Mouse (Mus musculus) limb, embryonic 14.5 days (tissue): ENCODE results near the gene Cep89. TPM values are rescaled to one million over a fixed set of nuclear protein-coding genes. Genes with fewer than 3 reads are reported as not detected.

Source experiments
- ATAC-seq: fragments of 200-750 bp; cut with Nextera tagmentation; 2 replicates; pipeline ENCODE4 v1.8.0; 2017; ENCODE audit warnings: low read depth, moderate number of reproducible peaks, moderate TSS enrichment; ENCODE audit not compliant: low FRiP score
- DNase-seq: peaks from one replicate; pipeline ENCODE4 v3.0.0-alpha.2; 2015; ENCODE audit warnings: low spot score
- H3K27ac ChIP-seq: fragments of 300-500 bp; sonication (generic); replicated peaks from 2 replicates; pipeline ENCODE4 v1.5.1; 2014; ENCODE audit warnings: low read depth, mild to moderate bottlenecking, low read length, moderate library complexity, mixed read lengths
- H3K27me3 ChIP-seq: fragments of 300-500 bp; sonication (generic); 2 replicates; pipeline ENCODE4 v1.6.1; 2014; ENCODE audit warnings: low read length, mixed read lengths; ENCODE audit not compliant: control insufficient read depth, insufficient read depth
- H3K36me3 ChIP-seq: fragments of 300-500 bp; sonication (generic); 2 replicates; pipeline ENCODE4 v1.6.1; 2014; ENCODE audit warnings: mild to moderate bottlenecking, low read length, moderate library complexity, mixed read lengths; ENCODE audit not compliant: control insufficient read depth, insufficient read depth
- H3K4me1 ChIP-seq: fragments of 300-500 bp; sonication (generic); 2 replicates; pipeline ENCODE4 v1.6.1; 2014; ENCODE audit warnings: antibody characterized with exemption, low read length, mixed read lengths; ENCODE audit not compliant: control insufficient read depth, insufficient read depth
- H3K4me2 ChIP-seq: fragments of 300-500 bp; sonication (generic); replicated peaks from 2 replicates; pipeline ENCODE4 v1.6.1; 2014; ENCODE audit warnings: low read depth, mild to moderate bottlenecking, low read length, moderate library complexity; ENCODE audit not compliant: severe bottlenecking
- H3K4me3 ChIP-seq: fragments of 300-500 bp; sonication (generic); replicated peaks from 2 replicates; pipeline ENCODE4 v1.5.1; 2014; ENCODE audit warnings: low read length
- H3K9ac ChIP-seq: fragments of 300-500 bp; sonication (generic); 2 replicates; pipeline ENCODE4 v1.6.1; 2014; ENCODE audit warnings: mild to moderate bottlenecking, low read depth, low read length, moderate library complexity; ENCODE audit not compliant: severe bottlenecking
- H3K9me3 ChIP-seq: fragments of 300-500 bp; sonication (generic); 2 replicates; pipeline ENCODE4 v1.6.1; 2016; ENCODE audit warnings: low read length; ENCODE audit not compliant: control insufficient read depth
- POLR2A ChIP-seq: fragments of 200-500 bp; IDR thresholded peaks from 2 replicates; pipeline ENCODE4 v1.8.0; 2012; ENCODE audit warnings: inconsistent platforms, mild to moderate bottlenecking, moderate library complexity, borderline replicate concordance; ENCODE audit not compliant: insufficient read depth, insufficient read length; ENCODE audit errors: extremely low read depth
- WGBS: fragments of 180-500 bp; shearing (Covaris S2); extraction: QIAGEN DNeasy Blood & Tissue Kit; methylation state at CpG from one replicate; pipeline ENCODE4 v1.1.7; 2014; 5-methylcytosine and 5-hydroxymethylcytosine counted together
- polyA plus RNA-seq, 2 experiments: library from polyadenylated mRNA; depleted of rRNA in 1 of 2; stranded (reverse) in 1 of 2; unstranded in 1 of 2; fragments of >200 nt; fragmentation: Nextera tagmentation in 1 of 2; extraction: Ambion mirVana in 1 of 2; gene quantifications; 2 replicates each; pipeline versions ENCODE4 v1.2.1 to v1.2.3; 2012 to 2014

Gene Cep89
- polyA plus RNA-seq, 2 experiments, result 25.7 to 32.9 TPM

- Histone ChIP-seq H3K4me3 (no peak overlapping the region), H3K36me3 (peaks cover 44% of the 10 kb centered on the region), H3K27me3 (no peaks in the 10 kb centered on the region), H3K9ac (no peak overlapping the region), H3K27ac (no peak overlapping the region), H3K9me3 (no peaks in the 10 kb centered on the region), H3K4me2 (no peak overlapping the region), H3K4me1 (peaks cover 11% of the 10 kb centered on the region)
- no peak for TF ChIP-seq POLR2A
- 61% methylated on average over 9 of the region's 9 CpGs for WGBS
- no peak for DNase-seq
- peak; percentile 15; the same call in 1 of the 2 replicates for ATAC-seq
These were observed 19.2 kb downstream of the Cep89 start for GRCm38 (mm10) chr7:35415801-35416653.

GRCm38 (mm10) chr7:35416654-35416948 lies 19.8 kb downstream of the Cep89 start:
- Histone ChIP-seq H3K4me2 (no peak overlapping the region), H3K27ac (no peak overlapping the region), H3K4me1 (peaks cover 11% of the 10 kb centered on the region), H3K9ac (no peak overlapping the region), H3K27me3 (no peaks in the 10 kb centered on the region), H3K9me3 (no peaks in the 10 kb centered on the region), H3K4me3 (no peak overlapping the region), H3K36me3 (peaks cover 47% of the 10 kb centered on the region)
- 83% methylated on average over 5 of the region's 5 CpGs for WGBS
- no peak for TF ChIP-seq POLR2A
- no peak for DNase-seq
- ATAC-seq, result no peak

GRCm38 (mm10) chr7:35423071-35423470 lies 26.2 kb downstream of the Cep89 start:
- H3K9ac ChIP-seq, result no peak overlapping the region
- H3K4me1 ChIP-seq, result no peaks in the 10 kb centered on the region
- H3K4me2 ChIP-seq, result no peak overlapping the region
- ATAC-seq (no peak), DNase-seq (no peak)
- no peak overlapping the region for H3K27ac ChIP-seq
- peaks cover 66% of the 10 kb centered on the region for H3K36me3 ChIP-seq
- H3K4me3 ChIP-seq, result no peak overlapping the region
- WGBS, result 90% methylated on average over 10 of the region's 10 CpGs
- no peaks in the 10 kb centered on the region for H3K9me3 ChIP-seq
- no peak for TF ChIP-seq POLR2A
- H3K27me3 ChIP-seq, result no peaks in the 10 kb centered on the region

- no peak for TF ChIP-seq POLR2A
- no peak overlapping the region for H3K4me3 ChIP-seq
- no peak overlapping the region for H3K4me2 ChIP-seq
- H3K9ac ChIP-seq, result no peak overlapping the region
- H3K27me3 ChIP-seq, result no peaks in the 10 kb centered on the region
- H3K9me3 ChIP-seq, result no peaks in the 10 kb centered on the region
- WGBS, result 90% methylated on average over 10 of the region's 10 CpGs
- DNase-seq (no peak), ATAC-seq (no peak)
- H3K36me3 ChIP-seq, result peaks cover 72% of the 10 kb centered on the region
- no peak overlapping the region for H3K27ac ChIP-seq
- H3K4me1 ChIP-seq, result no peaks in the 10 kb centered on the region
These were observed 31.3 kb downstream of the Cep89 start for GRCm38 (mm10) chr7:35428146-35428545.

- Histone ChIP-seq H3K27ac (no peak overlapping the region), H3K36me3 (peaks cover 72% of the 10 kb centered on the region), H3K9me3 (no peaks in the 10 kb centered on the region), H3K4me1 (no peaks in the 10 kb centered on the region), H3K27me3 (no peaks in the 10 kb centered on the region), H3K4me2 (no peak overlapping the region), H3K9ac (no peak overlapping the region), H3K4me3 (no peak overlapping the region)
- ATAC-seq (no peak), DNase-seq (no peak)
- TF ChIP-seq POLR2A, result no peak
- WGBS, result 81% methylated on average over 9 of the region's 9 CpGs
These were observed 38.4 kb downstream of the Cep89 start for GRCm38 (mm10) chr7:35435266-35435665.
